Mouse (Mus musculus) E14TG2a.4 (cell line): ENCODE data around the gene Phf7.

Source experiments
- CTCF ChIP-seq: conservative IDR thresholded peaks from 2 replicates; pipeline ENCODE4 v1.5.1; 2014; ENCODE audit warnings: low read length
- POU5F1 ChIP-seq: IDR thresholded peaks from 2 replicates; pipeline ENCODE4 v1.6.1; 2014; ENCODE audit warnings: low read length, borderline replicate concordance

DNA sequence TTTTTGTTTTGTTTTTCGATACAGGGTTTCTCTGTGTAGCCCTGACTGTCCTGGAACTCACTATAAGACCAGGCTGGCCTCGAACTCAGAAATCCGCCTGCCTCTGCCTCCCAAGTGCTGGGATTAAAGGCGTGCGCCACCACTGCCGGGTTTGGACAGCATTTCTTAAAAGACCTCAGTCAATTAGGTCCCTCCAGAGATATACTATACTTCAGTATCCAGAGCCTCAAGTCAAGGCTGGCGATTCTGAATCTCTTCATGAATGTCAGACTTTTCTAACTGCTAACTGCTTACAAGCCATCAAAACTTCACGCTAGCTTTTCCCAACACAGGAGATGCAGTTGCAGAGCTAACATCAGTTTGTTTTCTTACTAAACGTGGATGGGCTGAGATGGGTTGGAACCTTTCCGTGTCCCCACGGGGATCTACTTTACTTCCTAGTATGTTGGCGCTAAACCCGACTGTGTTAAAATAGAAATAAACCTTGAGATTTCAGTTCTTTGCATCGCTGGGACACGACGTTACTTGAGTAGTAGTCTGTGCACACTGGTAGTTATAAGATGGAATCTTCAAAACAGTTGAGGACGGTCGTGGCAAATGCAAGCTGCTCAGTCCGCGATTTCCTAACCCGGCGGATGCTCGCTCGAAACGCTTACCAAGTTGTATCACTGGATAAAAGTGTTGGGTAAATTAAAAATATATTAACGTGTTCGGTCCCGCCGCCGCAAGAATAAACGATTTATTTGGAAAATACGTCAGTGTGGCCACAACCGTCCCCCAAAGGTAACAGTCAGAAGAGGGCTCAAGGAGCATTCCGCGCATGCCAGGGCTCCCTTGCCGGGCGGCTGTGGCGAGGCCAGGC is 664 bp downstream of the Phf7 start:
- TF ChIP-seq CTCF = no peak
- no peak for TF ChIP-seq POU5F1
